Mouse (Mus musculus) heart, embryonic 14.5 days (tissue): ENCODE data around the gene Fancc. TPM values are rescaled to one million over a fixed set of nuclear protein-coding genes. Genes with fewer than 3 reads are reported as not detected.
"Not testable (repeated sequence)": the region's sequence is repeated elsewhere in the genome, so short reads cannot be mapped to it uniquely, and the experiment has no call there.

Experiments
- ATAC-seq: fragments of 200-750 bp; cut with Nextera tagmentation; 2 replicates; pipeline ENCODE4 v1.8.0; 2017; ENCODE audit warnings: low read depth, moderate TSS enrichment; ENCODE audit not compliant: insufficient number of reproducible peaks, insufficient read depth, low FRiP score
- H3K27ac ChIP-seq, 2 experiments: fragments of 200-500 bp in 1 of 2; fragments of 300-500 bp in 1 of 2; sonication (generic) in 1 of 2; replicated peaks in 1 of 2; 2 replicates each; pipeline ENCODE4 v1.5.1; 2012 to 2014; ENCODE audit warnings: low read depth in 2 of 2, low read length in 2 of 2, control low read depth in 1 of 2, mild to moderate bottlenecking in 1 of 2, mixed read lengths in 1 of 2; ENCODE audit not compliant: control insufficient read depth in 1 of 2, insufficient read depth in 1 of 2
- H3K27me3 ChIP-seq: fragments of 300-500 bp; sonication (generic); 2 replicates; pipeline ENCODE4 v1.6.1; 2014; ENCODE audit warnings: mild to moderate bottlenecking, low read length, control low read depth; ENCODE audit not compliant: control insufficient read depth, insufficient read depth
- H3K36me3 ChIP-seq: fragments of 300-500 bp; sonication (generic); 2 replicates; pipeline ENCODE4 v1.6.1; 2014; ENCODE audit warnings: mild to moderate bottlenecking, control low read depth, low read length, mixed read lengths; ENCODE audit not compliant: control insufficient read depth, insufficient read depth
- H3K4me1 ChIP-seq, 2 experiments: fragments of 200-500 bp in 1 of 2; fragments of 300-500 bp in 1 of 2; sonication (generic) in 1 of 2; 2 replicates each; pipeline ENCODE4 v1.6.1; 2012 to 2014; ENCODE audit warnings: low read length in 2 of 2, control low read depth in 1 of 2, mixed read lengths in 1 of 2; ENCODE audit not compliant: control insufficient read depth in 2 of 2, insufficient read depth in 2 of 2
- H3K4me2 ChIP-seq: fragments of 300-500 bp; sonication (generic); 2 replicates; pipeline ENCODE4 v1.6.1; 2014; ENCODE audit warnings: mild to moderate bottlenecking, low read length
- H3K4me3 ChIP-seq, 2 experiments: fragments of 200-500 bp in 1 of 2; fragments of 300-500 bp in 1 of 2; sonication (generic) in 1 of 2; 2 replicates each; pipeline ENCODE4 v1.5.1; 2012 to 2014; ENCODE audit warnings: low read length in 2 of 2, mild to moderate bottlenecking in 2 of 2, control low read depth in 1 of 2, low read depth in 1 of 2, moderate library complexity in 1 of 2; ENCODE audit not compliant: control insufficient read depth in 1 of 2, insufficient read depth in 1 of 2
- H3K9ac ChIP-seq: fragments of 300-500 bp; sonication (generic); 2 replicates; pipeline ENCODE4 v1.6.1; 2014; ENCODE audit warnings: mild to moderate bottlenecking, low read length
- H3K9me3 ChIP-seq: fragments of 300-500 bp; sonication (generic); 2 replicates; pipeline ENCODE4 v1.6.1; 2016; ENCODE audit warnings: low read length, control low read depth; ENCODE audit not compliant: control insufficient read depth
- WGBS: fragments of 180-500 bp; shearing (Covaris S2); extraction: QIAGEN DNeasy Blood & Tissue Kit; methylation state at CpG from one replicate; pipeline ENCODE4 v1.1.7; 2014; 5-methylcytosine and 5-hydroxymethylcytosine counted together
- polyA plus RNA-seq: library from polyadenylated mRNA; unstranded; fragments of >200 nt; fragmentation: Nextera tagmentation; extraction: Ambion mirVana; gene quantifications from 2 replicates; pipeline ENCODE4 v1.2.1, GENCODE M21; 2014

The Fancc gene
- polyA plus RNA-seq, 1 experiment from 2014 or later, result 15.5 TPM

DNA sequence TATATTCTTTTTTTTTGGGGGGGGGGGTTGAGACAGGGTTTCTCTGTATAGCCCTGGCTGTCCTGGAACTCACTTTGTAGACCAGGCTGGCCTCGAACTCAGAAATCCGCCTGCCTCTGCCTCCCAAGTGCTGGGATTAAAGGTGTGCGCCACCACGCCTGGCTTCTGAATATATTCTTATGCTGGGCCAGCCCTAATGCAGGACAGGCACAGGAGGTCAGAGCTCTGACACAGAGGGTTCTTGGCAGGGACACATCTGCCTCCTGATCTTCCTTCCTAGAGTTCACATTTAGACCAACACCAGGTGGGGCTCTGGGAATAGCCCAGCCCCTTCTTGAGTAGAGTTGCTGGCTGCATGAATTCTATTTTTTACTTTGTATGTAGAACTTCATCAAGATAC, 182.0 kb downstream of the Fancc start:
- not testable (repeated sequence) for H3K9me3 ChIP-seq, H3K27ac ChIP-seq, H3K27me3 ChIP-seq, H3K4me3 ChIP-seq, ATAC-seq, H3K9ac ChIP-seq, H3K4me2 ChIP-seq
- WGBS, result 91% methylated on average over 4 of the region's 4 CpGs
- peaks cover 19 to 20% of the 10 kb centered on the region in 2 experiments for H3K4me1 ChIP-seq
- peaks cover 34% of the 10 kb centered on the region for H3K36me3 ChIP-seq

DNA sequence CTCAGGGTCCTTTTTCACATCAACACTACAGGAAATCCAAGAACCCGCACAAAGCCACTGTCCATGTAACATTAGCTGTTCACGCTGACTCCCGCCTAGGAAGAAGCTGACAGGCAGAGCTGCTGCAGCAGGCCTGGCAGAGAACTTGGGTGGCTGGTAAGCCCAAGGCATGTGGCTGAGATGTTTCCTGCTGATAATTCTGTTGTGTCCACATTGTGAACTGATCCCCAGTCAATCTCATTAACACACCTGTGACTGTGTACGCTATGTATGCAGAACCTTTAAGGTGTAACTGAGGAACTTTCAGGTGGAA, 182.5 kb downstream of the Fancc start:
- H3K27ac ChIP-seq, result no peak overlapping the region
- H3K4me1 ChIP-seq, result peaks cover 19 to 20% of the 10 kb centered on the region in 2 experiments
- peaks cover 34% of the 10 kb centered on the region for H3K36me3 ChIP-seq
- 72% methylated on average over 4 of the region's 4 CpGs for WGBS
- H3K4me3 ChIP-seq, result no peak overlapping the region
- no peaks in the 10 kb centered on the region for H3K9me3 ChIP-seq
- H3K27me3 ChIP-seq, result no peaks in the 10 kb centered on the region
- H3K9ac ChIP-seq, result no peak overlapping the region
- ATAC-seq, result no peak
- H3K4me2 ChIP-seq, result no peak overlapping the region

DNA sequence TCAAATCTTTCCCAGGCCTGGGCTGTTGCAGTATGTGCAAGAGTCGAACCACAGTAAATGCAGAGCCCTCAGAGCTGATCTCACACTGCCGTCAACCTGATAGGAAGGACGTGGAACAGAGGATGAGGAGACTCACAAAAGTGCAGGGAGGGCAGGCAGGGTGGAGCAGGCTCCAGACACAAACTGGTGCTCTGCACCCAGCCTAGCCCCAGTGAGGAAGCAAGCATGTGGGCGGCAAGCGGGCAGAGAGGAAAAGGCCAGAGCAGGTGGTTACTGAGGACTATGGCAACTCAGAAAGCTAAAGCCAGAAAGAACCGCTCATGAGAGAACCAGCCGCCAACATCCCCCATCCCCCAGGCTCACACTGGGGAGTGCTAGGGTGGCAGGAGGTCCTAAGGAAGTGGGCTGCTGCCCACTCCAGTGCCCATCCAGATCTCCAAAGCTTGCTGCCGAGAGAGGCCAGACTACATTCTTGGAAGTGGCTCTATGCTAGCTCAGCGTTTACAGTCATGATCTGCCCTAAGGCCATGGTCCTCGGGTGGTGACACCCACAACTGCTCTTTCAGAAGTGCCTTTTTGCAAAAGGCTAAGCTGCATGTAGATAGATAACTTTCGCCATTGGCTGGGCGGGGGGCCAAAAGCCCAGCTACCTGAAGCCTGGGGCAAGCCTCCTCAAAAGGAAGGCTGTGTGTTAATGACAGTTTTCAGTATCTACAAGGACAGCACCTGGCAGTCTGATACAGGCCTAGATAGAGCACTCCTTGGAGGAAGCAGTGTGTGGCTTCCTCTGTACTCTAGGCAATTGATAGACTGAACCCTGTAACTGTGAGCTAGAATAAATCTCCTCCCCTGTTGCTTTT, 183.1 kb downstream of the Fancc start:
- WGBS, result 70% methylated on average over 12 of the region's 12 CpGs
- H3K4me3 ChIP-seq, result no peak overlapping the region
- H3K9me3 ChIP-seq, result no peaks in the 10 kb centered on the region
- ATAC-seq, result no peak
- H3K27ac ChIP-seq, result peak overlapping the region; percentile 2 to 48; a peak in 3 of 4 replicates
- peaks cover 22 to 25% of the 10 kb centered on the region in 2 experiments for H3K4me1 ChIP-seq
- H3K9ac ChIP-seq, result peak overlapping the region; percentile 41; the same call in 1 of the 2 replicates
- no peak overlapping the region for H3K4me2 ChIP-seq
- no peaks in the 10 kb centered on the region for H3K27me3 ChIP-seq
- H3K36me3 ChIP-seq, result peaks cover 35% of the 10 kb centered on the region

DNA sequence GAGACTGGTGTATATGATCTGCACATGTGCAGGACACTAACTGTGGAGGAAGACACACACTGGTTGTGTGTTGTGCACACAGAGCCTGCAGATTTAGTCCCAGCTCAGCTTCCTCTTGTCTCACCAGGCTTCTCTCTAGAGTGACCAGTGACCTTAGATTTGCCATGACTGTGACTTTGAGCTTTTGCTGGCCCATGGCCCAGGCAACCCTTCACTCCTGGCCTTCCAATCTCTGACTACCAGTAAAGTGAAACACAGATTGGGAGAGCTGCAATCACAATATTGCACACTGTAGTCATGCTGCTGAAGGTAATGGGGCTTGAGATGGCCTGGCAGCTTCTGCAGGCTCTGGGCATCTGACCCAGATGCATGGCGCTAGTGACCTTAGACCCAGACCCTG, 183.8 kb downstream of the Fancc start:
- no peak for ATAC-seq
- WGBS, result 88% methylated on average over 1 of the region's 1 CpGs
- H3K4me3 ChIP-seq, result no peak overlapping the region
- peak overlapping the region; percentile 2 to 48; a peak in 3 of 4 replicates for H3K27ac ChIP-seq
- H3K36me3 ChIP-seq, result peaks cover 42% of the 10 kb centered on the region
- H3K9me3 ChIP-seq, result no peaks in the 10 kb centered on the region
- peaks cover 28 to 29% of the 10 kb centered on the region in 2 experiments for H3K4me1 ChIP-seq
- H3K4me2 ChIP-seq, result no peak overlapping the region
- H3K9ac ChIP-seq, result no peak overlapping the region; the same call in 1 of the 2 replicates
- H3K27me3 ChIP-seq, result no peaks in the 10 kb centered on the region

DNA sequence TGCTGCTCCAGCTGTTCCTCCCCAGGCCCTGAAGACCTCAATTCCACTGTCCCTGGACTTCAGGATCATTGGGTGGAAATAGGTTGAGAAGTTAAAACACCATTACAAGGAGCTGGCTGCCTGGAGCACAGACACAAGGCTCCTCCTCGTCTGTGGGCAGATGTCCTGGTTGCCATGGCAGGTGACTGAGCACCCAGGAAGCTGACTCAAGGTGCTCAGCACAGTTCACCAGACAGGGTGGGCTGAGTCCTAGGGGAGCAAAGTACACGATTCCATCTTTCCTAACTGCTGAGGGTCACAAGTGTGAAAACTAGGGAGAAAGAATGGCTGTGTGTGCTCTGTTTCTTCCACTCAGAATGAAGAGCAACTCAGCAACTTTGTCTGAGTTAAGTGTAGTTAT, 185.9 kb downstream of the Fancc start:
- Histone ChIP-seq H3K9me3 (no peaks in the 10 kb centered on the region), H3K36me3 (peaks cover 39% of the 10 kb centered on the region), H3K27ac (no peak overlapping the region), H3K9ac (no peak overlapping the region), H3K4me1 (peaks cover 28 to 29% of the 10 kb centered on the region in 2 experiments), H3K4me2 (no peak overlapping the region), H3K4me3 (no peak overlapping the region), H3K27me3 (no peaks in the 10 kb centered on the region)
- 81% methylated on average over 2 of the region's 2 CpGs for WGBS
- ATAC-seq, result no peak

DNA sequence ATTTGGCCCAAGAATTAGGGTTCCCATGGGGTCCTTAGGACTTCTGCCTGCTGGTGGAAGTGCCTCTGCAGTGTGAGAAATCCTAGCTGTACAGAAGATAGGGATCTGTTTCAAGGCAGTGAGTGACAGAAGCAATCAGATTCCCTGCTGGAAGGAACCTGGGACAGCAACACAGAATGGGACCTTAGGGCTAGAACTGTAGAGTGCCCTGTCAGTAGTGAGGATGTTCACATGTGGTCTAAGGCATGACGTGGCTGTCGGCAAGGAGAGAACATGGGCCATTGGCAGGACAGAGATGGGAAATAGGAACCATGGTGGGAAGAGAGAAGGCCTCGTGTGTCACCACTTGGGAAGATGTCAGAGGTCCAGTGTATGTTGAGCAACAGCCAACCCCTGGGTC, 187.5 kb downstream of the Fancc start:
- no peak overlapping the region for H3K27ac ChIP-seq
- peaks cover 50% of the 10 kb centered on the region for H3K36me3 ChIP-seq

DNA sequence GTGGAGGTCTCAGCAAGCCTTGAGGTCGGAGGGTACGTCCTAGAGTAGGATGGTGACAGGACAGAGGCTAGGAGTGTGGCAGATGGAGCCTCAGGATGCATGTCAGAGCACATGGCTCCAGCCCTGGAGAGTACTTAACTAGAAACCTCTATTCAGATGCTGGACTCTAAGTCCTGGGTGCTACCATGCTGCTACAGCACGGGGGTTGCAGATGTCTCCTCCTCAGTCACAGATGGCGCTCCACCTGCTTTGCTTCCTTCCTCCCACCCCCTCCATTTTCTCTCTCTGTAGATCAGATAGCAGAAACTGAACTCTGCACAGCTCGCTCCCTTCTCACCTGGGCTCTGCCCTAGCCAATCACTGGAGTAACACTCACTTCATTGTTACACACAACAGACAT, 190.3 kb downstream of the Fancc start:
- Histone ChIP-seq H3K4me2 (no peak overlapping the region), H3K4me1 (peaks cover 8 to 10% of the 10 kb centered on the region in 2 experiments), H3K4me3 (no peak overlapping the region), H3K27me3 (no peaks in the 10 kb centered on the region), H3K36me3 (peaks cover 68% of the 10 kb centered on the region), H3K9ac (no peak overlapping the region), H3K27ac (no peak overlapping the region), H3K9me3 (no peaks in the 10 kb centered on the region)
- 89% methylated on average over 5 of the region's 5 CpGs for WGBS
- no peak for ATAC-seq

More for the DNA sequence above, 187.5 kb downstream of the Fancc start:
- H3K4me1 ChIP-seq, result peaks cover 28 to 29% of the 10 kb centered on the region in 2 experiments
- H3K9ac ChIP-seq, result no peak overlapping the region
- H3K4me3 ChIP-seq, result no peak overlapping the region
- no peak overlapping the region for H3K4me2 ChIP-seq
- no peaks in the 10 kb centered on the region for H3K27me3 ChIP-seq
- no peaks in the 10 kb centered on the region for H3K9me3 ChIP-seq
- 61% methylated on average over 3 of the region's 3 CpGs for WGBS
- no peak for ATAC-seq
